Mouse (Mus musculus) induced T-regulatory cell, adult 2 months (primary cell): ENCODE results near the gene Slc9a8.
A peak's percentile ranks its signal among the peaks of the same experiment; 100 is the strongest.

Experiments used
- DNase-seq: peaks from one replicate; pipeline ENCODE4 v3.0.0-alpha.2; 2012; ENCODE audit warnings: low read depth

The Slc9a8 gene

GRCm38 (mm10) chr2:167449331-167450275, 28.1 kb downstream of the Slc9a8 start:
- DNase-seq = no peak

- DNase-seq = no peak
Observed at GRCm38 (mm10) chr2:167450647-167451046, 29.1 kb downstream of the Slc9a8 start.

GRCm38 (mm10) chr2:167453814-167454213, 32.3 kb downstream of the Slc9a8 start:
- DNase-seq = no peak

GRCm38 (mm10) chr2:167456361-167457020, 35.0 kb downstream of the Slc9a8 start:
- no peak for DNase-seq

- DNase-seq = no peak
Observed at GRCm38 (mm10) chr2:167457213-167457612, 35.7 kb downstream of the Slc9a8 start.

GRCm38 (mm10) chr2:167458548-167458947, 37.0 kb downstream of the Slc9a8 start:
- DNase-seq = no peak

GRCm38 (mm10) chr2:167459071-167459865, 37.8 kb downstream of the Slc9a8 start:
- DNase-seq = no peak

GRCm38 (mm10) chr2:167462954-167463353, 41.4 kb downstream of the Slc9a8 start:
- peak; percentile 73 for DNase-seq

- no peak for DNase-seq
Observed at GRCm38 (mm10) chr2:167463802-167464201, 42.3 kb downstream of the Slc9a8 start.

- DNase-seq = no peak
Observed at GRCm38 (mm10) chr2:167465951-167466350, 44.4 kb downstream of the Slc9a8 start.

GRCm38 (mm10) chr2:167467214-167467613, 45.7 kb downstream of the Slc9a8 start:
- DNase-seq = no peak

GRCm38 (mm10) chr2:167468444-167468843, 46.9 kb downstream of the Slc9a8 start:
- peak; percentile 31 for DNase-seq

- DNase-seq = no peak
Observed at GRCm38 (mm10) chr2:167470611-167471010, 49.1 kb downstream of the Slc9a8 start.

GRCm38 (mm10) chr2:167471585-167471984, 50.1 kb downstream of the Slc9a8 start:
- DNase-seq = no peak

GRCm38 (mm10) chr2:167474218-167474617, 52.7 kb downstream of the Slc9a8 start:
- DNase-seq = no peak

- DNase-seq = no peak
Observed at GRCm38 (mm10) chr2:167475596-167475995, 54.1 kb downstream of the Slc9a8 start.

- no peak for DNase-seq
Observed at GRCm38 (mm10) chr2:167476200-167476688, 54.7 kb downstream of the Slc9a8 start.

GRCm38 (mm10) chr2:167476762-167477161, 55.2 kb downstream of the Slc9a8 start:
- no peak for DNase-seq

- no peak for DNase-seq
Observed at GRCm38 (mm10) chr2:167478128-167478527, 56.6 kb downstream of the Slc9a8 start.

GRCm38 (mm10) chr2:167479501-167479900, 58.0 kb downstream of the Slc9a8 start:
- no peak for DNase-seq

- no peak for DNase-seq
Observed at GRCm38 (mm10) chr2:167482681-167483080, 61.2 kb downstream of the Slc9a8 start.
